Mouse (Mus musculus) megakaryocyte, embryonic 14.5 days (primary cell): ENCODE results near the gene Chst2.

Source experiments
- FLI1 ChIP-seq: IDR thresholded peaks from 2 replicates; pipeline ENCODE4 v1.6.1; 2012; ENCODE audit warnings: low read length, inconsistent platforms, mixed read lengths
- GATA1 ChIP-seq: IDR thresholded peaks from 3 replicates; pipeline ENCODE4 v1.6.1; 2012; ENCODE audit warnings: mixed read lengths, low read length, inconsistent platforms, borderline replicate concordance

GRCm38 (mm10) chr9:95404811-95405465, 1.6 kb downstream of the Chst2 start:
- TF ChIP-seq GATA1: no peak
- no peak for TF ChIP-seq FLI1
